In the genomic region with DNA sequence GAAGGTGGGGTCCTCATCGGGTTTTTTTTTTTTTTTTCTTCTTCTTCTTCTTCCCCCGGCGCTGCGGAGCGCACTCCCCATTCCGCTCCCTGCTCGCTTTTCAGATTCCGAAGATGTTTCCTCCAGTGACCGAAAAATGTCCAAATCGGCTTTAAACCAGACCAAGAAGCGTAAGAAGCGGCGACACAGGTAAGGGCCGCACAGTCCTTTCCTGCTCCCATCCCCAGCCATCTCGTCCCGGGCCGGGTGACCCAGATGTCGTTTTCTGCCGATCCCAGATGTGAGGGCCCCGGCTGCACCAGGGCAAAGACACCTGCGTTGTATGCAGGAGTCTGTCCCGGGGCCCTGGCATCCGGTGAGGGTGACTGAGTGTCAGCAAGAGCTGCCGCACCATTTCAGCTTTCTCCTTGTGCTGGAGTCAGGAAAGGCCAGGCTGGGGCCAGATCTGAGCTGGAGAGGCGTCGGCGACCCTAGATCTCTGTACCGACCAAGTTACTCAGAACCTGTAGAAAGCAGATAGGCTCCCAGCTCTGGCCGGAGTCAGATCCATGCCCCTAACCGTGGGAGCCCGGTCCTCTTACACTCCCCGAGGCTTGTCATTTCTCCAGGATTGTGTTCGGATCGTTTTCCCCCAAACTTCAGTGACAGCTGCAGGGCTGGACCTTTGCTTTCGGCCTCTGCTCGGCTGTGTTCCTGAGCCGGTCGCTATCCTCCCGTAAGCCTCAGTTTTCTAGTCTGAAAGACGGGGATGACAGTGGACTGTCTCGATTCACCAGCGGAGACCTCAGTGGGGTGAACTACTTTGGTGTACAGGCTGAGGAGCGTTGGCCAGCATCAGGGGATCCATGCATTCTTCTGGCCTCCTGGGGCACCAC, we compare ENCODE assay signal across 9 mouse cellular contexts. TPM values are rescaled to one million over a fixed set of nuclear protein-coding genes. Genes with fewer than 3 reads are reported as not detected.
DNase-seq lines count a peak whose midpoint lies in the region; ATAC-seq and TF ChIP-seq lines count a peak whose summit lies in the region.
"Had no signal": no experiment of that assay in that cellular context is flagged by ENCODE, and none has a peak within 500 bp of the region (broad histone marks: within the 10 kb centered on the region; RNA-seq: fewer than 3 reads in every experiment).

No protein-coding gene starts in this region.

- H3K9me3 ChIP-seq in midbrain, embryonic 10.5 days (replicated peaks): no peaks in the 10 kb centered on the region
- no peaks in the 10 kb centered on the region for H3K9me3 ChIP-seq in midbrain, postnatal 0 days (ENCODE audit: low read length)
- H3K9me3 ChIP-seq in hindbrain, embryonic 16.5 days (ENCODE audit: control insufficient read depth, low read length): no peaks in the 10 kb centered on the region
- H3K9me3 ChIP-seq in stomach, postnatal 0 days (ENCODE audit: control insufficient read depth, low read length): no peaks in the 10 kb centered on the region
- H3K9me3 ChIP-seq: liver, embryonic 15.5 days had no signal

- peaks cover 27% of the 10 kb centered on the region for H3K4me1 ChIP-seq in midbrain, embryonic 10.5 days
- H3K4me1 ChIP-seq in midbrain, postnatal 0 days (ENCODE audit: insufficient read depth, low read length): no peaks in the 10 kb centered on the region
- peaks cover 5% of the 10 kb centered on the region; the same call in 1 of the 2 replicates for H3K4me1 ChIP-seq in hindbrain, embryonic 16.5 days (ENCODE audit: control insufficient read depth, insufficient read depth, low read depth, low read length)
- H3K4me1 ChIP-seq in stomach, postnatal 0 days (replicated peaks; ENCODE audit: control insufficient read depth, insufficient read depth): no peaks in the 10 kb centered on the region
- H3K4me1 ChIP-seq: liver, embryonic 15.5 days had no signal

- 1% methylated on average over 43 of the region's 43 CpGs for WGBS in midbrain, embryonic 10.5 days
- WGBS in midbrain, postnatal 0 days: 1% methylated on average over 43 of the region's 43 CpGs
- WGBS in hindbrain, embryonic 16.5 days: 3% methylated on average over 43 of the region's 43 CpGs
- WGBS in stomach, postnatal 0 days: 2% methylated on average over 43 of the region's 43 CpGs

- no peak overlapping the region for H3K9ac ChIP-seq in midbrain, postnatal 0 days (replicated peaks; ENCODE audit: low read length, poor library complexity, severe bottlenecking)
- no peak overlapping the region for H3K9ac ChIP-seq in hindbrain, embryonic 16.5 days (ENCODE audit: low read depth, low read length)
- no peak overlapping the region for H3K9ac ChIP-seq in stomach, postnatal 0 days (ENCODE audit: low read length)
- H3K9ac ChIP-seq: liver, embryonic 15.5 days had no signal

- H3K27me3 ChIP-seq in midbrain, embryonic 10.5 days (ENCODE audit: low read depth, poor library complexity, severe bottlenecking): peaks cover 100% of the 10 kb centered on the region
- peaks cover 48% of the 10 kb centered on the region for H3K27me3 ChIP-seq in midbrain, postnatal 0 days (ENCODE audit: insufficient read depth, low read length)
- peaks cover 44% of the 10 kb centered on the region for H3K27me3 ChIP-seq in hindbrain, embryonic 16.5 days (replicated peaks; ENCODE audit: control insufficient read depth, insufficient read depth, low read length)
- peaks cover 18% of the 10 kb centered on the region for H3K27me3 ChIP-seq in stomach, postnatal 0 days (ENCODE audit: control insufficient read depth, insufficient read depth, low read length)

- peak overlapping the region; percentile 14 for H3K4me3 ChIP-seq in midbrain, embryonic 10.5 days
- H3K4me3 ChIP-seq in midbrain, postnatal 0 days (ENCODE audit: low read depth, low read length): no peak overlapping the region
- H3K4me3 ChIP-seq in hindbrain, embryonic 16.5 days (ENCODE audit: low read length): peak overlapping the region; percentile 16; the same call in 1 of the 2 replicates
- H3K4me3 ChIP-seq in stomach, postnatal 0 days (ENCODE audit: low read depth, low read length): 0 out of 2 replicates have a peak overlapping the region, but pooled peaks have one; percentile 0
- H3K4me3 ChIP-seq: liver, embryonic 15.5 days had no signal

- no peak overlapping the region for H3K27ac ChIP-seq in midbrain, embryonic 10.5 days (replicated peaks)
- H3K27ac ChIP-seq in midbrain, postnatal 0 days (ENCODE audit: low read depth, low read length): no peak overlapping the region
- H3K27ac ChIP-seq in hindbrain, embryonic 16.5 days (ENCODE audit: low read depth, low read length): no peak overlapping the region
- no peak overlapping the region for H3K27ac ChIP-seq in stomach, postnatal 0 days (replicated peaks)
- H3K27ac ChIP-seq: liver, embryonic 15.5 days had no signal

- no peak; the same call in 1 of the 2 replicates for ATAC-seq in midbrain, postnatal 0 days (ENCODE audit: low FRiP score)
- no peak for ATAC-seq in hindbrain, embryonic 16.5 days
- ATAC-seq in stomach, postnatal 0 days (ENCODE audit: low FRiP score, low TSS enrichment): no peak

- no peak for TF ChIP-seq CTCF in midbrain, postnatal 0 days (IDR thresholded peaks at IDR 0.05)
- no peak for TF ChIP-seq CTCF in stomach, postnatal 0 days (IDR thresholded peaks at IDR 0.05; ENCODE audit: low read depth)

- DNase-seq in adrenal gland, postnatal 14 days: peak; percentile 14
- DNase-seq in adrenal gland, postnatal 10 days: no peak
- peak; percentile 64 for DNase-seq in midbrain, embryonic 10.5 days (ENCODE audit: low spot score)
- DNase-seq in midbrain, postnatal 0 days (ENCODE audit: low spot score): no peak
- peak; percentile 35 for DNase-seq in stomach, postnatal 0 days (ENCODE audit: low spot score)
- DNase-seq in MN1 (ENCODE audit: low spot score): no peak
- no peak for DNase-seq in gastrocnemius, adult 8-10 months (ENCODE audit: low spot score in 2 of 2)

- H3K36me3 ChIP-seq in midbrain, embryonic 10.5 days: no peaks in the 10 kb centered on the region
- H3K36me3 ChIP-seq in midbrain, postnatal 0 days (ENCODE audit: insufficient read depth, low read length): no peaks in the 10 kb centered on the region
- H3K36me3 ChIP-seq in hindbrain, embryonic 16.5 days (ENCODE audit: control insufficient read depth, insufficient read depth, low read length): no peaks in the 10 kb centered on the region
- no peaks in the 10 kb centered on the region for H3K36me3 ChIP-seq in stomach, postnatal 0 days (ENCODE audit: control insufficient read depth, insufficient read depth, low read length)
- H3K36me3 ChIP-seq: liver, embryonic 15.5 days had no signal

- H3K4me2 ChIP-seq in midbrain, postnatal 0 days (ENCODE audit: low read depth, low read length, poor library complexity, severe bottlenecking): no peak overlapping the region
- H3K4me2 ChIP-seq in hindbrain, embryonic 16.5 days (ENCODE audit: low read length): peak overlapping the region; percentile 5; the same call in 1 of the 2 replicates
- H3K4me2 ChIP-seq in stomach, postnatal 0 days (replicated peaks; ENCODE audit: low read depth): no peak overlapping the region
- H3K4me2 ChIP-seq: liver, embryonic 15.5 days had no signal

- no peak for TF ChIP-seq EP300 in stomach, postnatal 0 days (optimal IDR thresholded peaks at IDR 0.05)

RNA-seq across cellular contexts. Expression of gene Vsx2, which starts 2.1 kb away (rescaled TPM):
- not detected in 2 replicates for total RNA-seq in adrenal gland, postnatal 14 days (2021)
- not detected for total RNA-seq in adrenal gland, postnatal 10 days (2021)
- 1.0 and 1.9 TPM in 2 replicates for polyA plus RNA-seq in midbrain, embryonic 10.5 days (2016; fragmentation: Nextera tagmentation; extraction: Ambion mirVana)
- total RNA-seq in midbrain, postnatal 0 days (2014; rRNA removed): 1.8 and 3.0 TPM in 2 replicates
- 0.83 and 1.2 TPM in 2 replicates for polyA plus RNA-seq in midbrain, postnatal 0 days (2015; fragmentation: Nextera tagmentation; extraction: Ambion mirVana)
- 3.0 and 3.7 TPM in 2 replicates for polyA plus RNA-seq in hindbrain, embryonic 16.5 days (2015; fragmentation: Nextera tagmentation; extraction: Ambion mirVana)
- not detected in 2 replicates for polyA plus RNA-seq in stomach, postnatal 0 days (2015; fragmentation: Nextera tagmentation; extraction: Ambion mirVana)
- not detected for total RNA-seq in gastrocnemius, adult 8-10 months (2022)
- polyA plus RNA-seq: liver, embryonic 15.5 days had no signal

RNA-seq across cellular contexts. Expression of gene Abcd4, which starts 45.5 kb away (rescaled TPM):
- 10.7 and 13.2 TPM in 2 replicates for total RNA-seq in adrenal gland, postnatal 14 days (2021)
- 10 to 100 TPM in 1 of 2 experiments, 1 to 10 TPM in 1; 10.0 to 14.6 TPM for total RNA-seq in adrenal gland, postnatal 10 days (2021)
- polyA plus RNA-seq in midbrain, embryonic 10.5 days (2016; fragmentation: Nextera tagmentation; extraction: Ambion mirVana): 13.3 TPM in 2 replicates
- 6.8 and 10.0 TPM in 2 replicates for total RNA-seq in midbrain, postnatal 0 days (2014; rRNA removed)
- polyA plus RNA-seq in midbrain, postnatal 0 days (2015; fragmentation: Nextera tagmentation; extraction: Ambion mirVana): 9.0 and 10.4 TPM in 2 replicates
- polyA plus RNA-seq in hindbrain, embryonic 16.5 days (2015; fragmentation: Nextera tagmentation; extraction: Ambion mirVana): 13.6 and 14.5 TPM in 2 replicates
- 6.0 and 6.1 TPM in 2 replicates for polyA plus RNA-seq in stomach, postnatal 0 days (2015; fragmentation: Nextera tagmentation; extraction: Ambion mirVana)
- total RNA-seq in gastrocnemius, adult 8-10 months (2022): 1 to 10 TPM; 4.2 to 5.4 (median 4.9) TPM

Comparison
In these comparisons a context has a peak if more than half of its experiments do, and no peak if none do; other contexts are left out.
1. DNase-seq: peak in adrenal gland, postnatal 14 days (single experiment), midbrain, embryonic 10.5 days (single experiment) and stomach, postnatal 0 days (single experiment); none in adrenal gland, postnatal 10 days (single experiment), midbrain, postnatal 0 days (single experiment), MN1 (single experiment) and gastrocnemius, adult 8-10 months (0 of 2).